Mouse (Mus musculus): ENCODE measurements around the gene Stk38l.

DNA sequence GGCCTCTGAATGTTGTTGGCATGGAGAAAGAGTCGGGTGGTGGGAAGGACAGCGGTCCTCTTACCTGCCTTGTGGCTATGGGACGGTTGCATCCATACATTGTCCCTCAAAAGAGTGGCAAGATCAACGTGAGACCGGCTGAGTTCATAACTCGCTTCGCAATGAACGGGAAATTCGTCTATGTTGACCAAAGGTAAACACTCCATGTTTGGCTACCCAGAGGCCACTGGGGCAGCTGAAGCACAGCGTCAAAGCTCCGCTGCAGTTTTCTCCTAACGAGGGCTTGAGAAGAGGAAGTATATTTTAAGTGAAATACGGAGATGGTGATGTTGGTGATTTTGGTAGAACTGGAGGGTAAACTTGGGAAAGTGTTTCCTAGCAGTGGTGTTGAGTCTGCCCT lies 97.2 kb downstream of the Stk38l start:
- TF ChIP-seq CTCF (IDR thresholded peaks at IDR 0.05): no peak
- no peak for TF ChIP-seq EP300 (IDR thresholded peaks at IDR 0.05)
